Mouse (Mus musculus) urinary bladder, adult 2 months (tissue): ENCODE data around the gene Kcnk12. TPM values are rescaled to one million over a fixed set of nuclear protein-coding genes. Genes with fewer than 3 reads are reported as not detected.
A peak's percentile ranks its signal among the peaks of the same experiment; 100 is the strongest.

Experiments used
- DNase-seq: peaks from one replicate; pipeline ENCODE4 v3.0.0; 2022; ENCODE audit warnings: low spot score
- polyA plus RNA-seq: library from polyadenylated mRNA; depleted of rRNA; stranded (reverse); fragments of >200 nt; gene quantifications from 2 replicates; pipeline ENCODE4 v1.2.3, GENCODE M21; 2012

Gene Kcnk12
- polyA plus RNA-seq, 1 experiment = not detected

DNA sequence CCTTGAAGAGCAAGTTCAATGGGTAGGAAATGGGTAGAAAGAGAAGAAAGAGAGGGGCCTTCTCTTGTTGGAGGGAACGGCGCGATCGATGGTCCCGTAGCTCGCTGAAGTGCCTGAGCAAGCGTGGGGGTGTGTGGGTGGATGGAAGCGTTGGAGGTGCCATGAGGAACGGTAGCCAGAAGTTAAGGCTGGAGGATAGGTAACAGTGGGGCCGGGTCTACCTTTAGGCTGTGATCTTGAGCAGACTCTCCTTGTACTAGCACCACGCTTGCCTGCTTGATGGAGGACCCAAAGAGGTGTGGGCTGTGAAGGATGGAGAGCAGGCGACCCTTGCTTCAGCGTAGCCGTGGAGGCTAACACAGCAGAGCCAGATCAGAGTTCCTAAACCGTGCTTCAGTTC lies 12.1 kb downstream of the Kcnk12 start:
- DNase-seq = peak; percentile 11

- peak; percentile 2 for DNase-seq
Measured at GRCm38 (mm10) chr17:87784911-87785310, 12.9 kb downstream of the Kcnk12 start.

DNA sequence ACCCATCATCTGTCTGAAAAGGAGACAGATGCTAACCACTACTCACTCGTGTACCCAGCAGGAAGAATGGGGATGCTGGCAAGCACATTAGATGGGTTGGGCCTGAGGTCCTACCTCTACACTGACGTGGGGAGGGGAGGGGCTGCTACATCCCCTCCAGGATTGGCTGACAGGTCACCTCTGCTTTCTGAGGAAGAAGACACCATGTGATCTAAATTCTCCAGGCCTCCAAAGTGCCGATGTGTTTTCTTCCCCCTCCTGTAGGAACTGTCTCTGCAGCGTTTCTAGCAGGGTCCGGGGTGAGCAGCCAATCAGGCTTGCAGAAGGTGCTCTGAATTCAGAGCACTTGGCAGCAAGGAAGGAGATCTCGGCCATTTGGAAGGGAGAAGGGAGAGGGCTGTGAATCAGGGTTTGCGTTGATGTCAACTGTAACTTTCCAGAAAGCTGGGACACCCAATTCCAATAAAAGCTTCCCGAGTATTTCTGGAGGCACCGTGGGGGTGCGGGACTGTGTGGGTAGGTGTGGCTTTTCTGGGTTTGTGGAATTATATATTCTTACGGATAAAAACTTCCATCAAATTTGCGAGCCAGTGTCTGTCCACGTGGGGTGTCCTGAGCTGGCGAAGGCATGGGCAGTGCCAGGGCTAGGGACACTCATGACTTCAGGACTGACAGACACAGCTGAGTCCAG lies 13.5 kb downstream of the Kcnk12 start:
- peak; percentile 9 for DNase-seq

- DNase-seq = no peak
Measured at GRCm38 (mm10) chr17:87781244-87781643, 16.6 kb downstream of the Kcnk12 start.

GRCm38 (mm10) chr17:87780164-87780563 lies 17.6 kb downstream of the Kcnk12 start:
- DNase-seq = no peak

- no peak for DNase-seq
Measured at GRCm38 (mm10) chr17:87774982-87775381, 22.8 kb downstream of the Kcnk12 start.

- no peak for DNase-seq
Measured at GRCm38 (mm10) chr17:87773175-87773574, 24.6 kb downstream of the Kcnk12 start.

DNA sequence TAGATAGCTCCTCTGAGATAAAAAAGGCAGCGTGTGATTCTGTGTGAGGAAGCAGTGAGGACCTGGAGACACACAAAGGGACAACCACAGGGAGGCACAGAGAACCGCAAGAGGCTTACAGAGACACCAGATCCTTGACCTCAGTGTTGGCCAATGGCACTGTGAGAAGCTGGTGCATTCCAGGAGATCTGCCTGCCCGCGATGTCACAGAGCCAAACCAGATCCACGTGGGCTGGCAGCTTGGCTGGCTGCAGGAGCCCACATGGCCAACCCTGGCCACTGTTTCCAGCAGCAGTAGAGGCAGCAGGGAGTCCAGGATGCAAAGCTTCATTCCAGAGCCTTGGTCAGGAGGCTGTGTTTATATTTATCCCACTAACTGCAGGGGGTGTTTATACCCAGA lies 27.0 kb downstream of the Kcnk12 start:
- no peak for DNase-seq

DNA sequence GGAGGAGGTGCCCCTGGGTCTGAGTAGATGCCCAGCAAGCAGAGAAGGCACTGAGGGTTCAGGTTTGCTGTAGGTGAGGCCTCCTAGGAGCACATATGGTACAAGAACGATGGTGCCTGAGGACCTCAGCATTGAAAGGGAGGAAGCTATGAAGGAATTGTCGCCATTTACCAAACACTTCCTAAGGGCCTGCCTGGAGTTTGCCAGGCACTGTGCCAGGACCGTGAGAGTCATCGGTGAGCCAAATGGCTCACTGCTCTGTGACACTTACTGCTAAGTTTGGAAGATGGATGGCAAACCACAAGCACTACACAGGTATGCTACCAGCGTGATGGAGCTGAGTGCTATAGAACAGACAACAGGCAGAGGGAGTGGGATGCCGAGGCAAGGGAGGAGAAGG lies 30.9 kb downstream of the Kcnk12 start:
- no peak for DNase-seq

DNA sequence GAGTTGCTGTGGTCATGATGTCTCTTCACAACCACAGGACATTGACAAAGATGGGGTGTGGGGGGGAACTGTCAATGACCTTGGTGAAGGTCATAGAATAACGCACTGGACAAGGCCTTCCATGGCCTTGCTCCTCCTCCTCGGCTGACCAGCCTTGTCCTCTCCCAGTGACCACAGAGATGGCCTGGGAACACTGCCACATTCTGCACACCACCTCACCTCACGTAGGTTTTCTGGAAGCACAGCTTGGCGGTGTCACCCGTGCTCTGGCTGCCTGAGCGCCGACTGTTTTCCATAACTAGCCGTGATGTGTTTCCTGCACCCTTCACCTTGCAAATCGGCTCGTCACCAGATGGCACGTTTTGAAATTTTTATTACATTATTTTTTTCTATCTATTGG lies 32.8 kb downstream of the Kcnk12 start:
- no peak for DNase-seq

DNA sequence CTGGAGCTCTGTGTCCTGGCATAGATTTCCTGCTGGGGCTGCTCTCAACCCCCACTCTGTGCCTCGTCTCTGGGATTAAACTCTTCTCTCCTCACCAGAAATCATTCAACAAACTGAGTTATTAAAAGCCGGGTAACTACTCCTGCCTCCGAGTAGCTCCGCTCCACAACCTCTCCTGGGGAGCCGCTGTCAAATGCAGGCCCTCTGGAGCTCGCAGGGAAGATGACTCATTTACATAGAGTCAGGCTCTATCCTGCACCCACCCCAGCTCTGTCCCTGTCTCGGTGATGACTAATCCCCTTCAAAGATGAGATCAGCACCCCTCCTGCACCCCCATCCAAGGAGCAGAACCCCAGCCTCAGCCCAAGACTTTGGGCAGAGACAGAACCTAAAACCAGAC lies 34.6 kb downstream of the Kcnk12 start:
- DNase-seq = no peak

DNA sequence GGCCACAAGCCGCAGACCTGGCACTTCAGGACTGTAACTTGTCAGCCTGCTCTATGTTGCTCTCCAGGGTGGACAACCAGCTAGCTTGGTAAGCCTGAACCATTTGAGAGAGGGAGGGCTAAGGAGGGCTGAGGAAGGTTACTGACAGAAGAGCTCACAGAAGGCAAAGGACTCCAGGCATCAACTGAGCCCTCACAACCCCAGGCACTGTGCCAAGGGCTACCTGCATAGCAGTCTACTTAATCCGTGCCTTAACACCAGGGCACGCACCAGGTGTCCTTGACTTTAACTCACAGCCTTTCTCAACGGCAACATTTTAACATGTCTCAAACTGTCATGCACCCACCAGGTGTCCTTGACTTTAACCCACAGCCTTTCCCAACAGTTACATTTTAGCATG lies 37.5 kb downstream of the Kcnk12 start:
- DNase-seq = no peak

GRCm38 (mm10) chr17:87745926-87746888 lies 51.6 kb downstream of the Kcnk12 start:
- DNase-seq = no peak

DNA sequence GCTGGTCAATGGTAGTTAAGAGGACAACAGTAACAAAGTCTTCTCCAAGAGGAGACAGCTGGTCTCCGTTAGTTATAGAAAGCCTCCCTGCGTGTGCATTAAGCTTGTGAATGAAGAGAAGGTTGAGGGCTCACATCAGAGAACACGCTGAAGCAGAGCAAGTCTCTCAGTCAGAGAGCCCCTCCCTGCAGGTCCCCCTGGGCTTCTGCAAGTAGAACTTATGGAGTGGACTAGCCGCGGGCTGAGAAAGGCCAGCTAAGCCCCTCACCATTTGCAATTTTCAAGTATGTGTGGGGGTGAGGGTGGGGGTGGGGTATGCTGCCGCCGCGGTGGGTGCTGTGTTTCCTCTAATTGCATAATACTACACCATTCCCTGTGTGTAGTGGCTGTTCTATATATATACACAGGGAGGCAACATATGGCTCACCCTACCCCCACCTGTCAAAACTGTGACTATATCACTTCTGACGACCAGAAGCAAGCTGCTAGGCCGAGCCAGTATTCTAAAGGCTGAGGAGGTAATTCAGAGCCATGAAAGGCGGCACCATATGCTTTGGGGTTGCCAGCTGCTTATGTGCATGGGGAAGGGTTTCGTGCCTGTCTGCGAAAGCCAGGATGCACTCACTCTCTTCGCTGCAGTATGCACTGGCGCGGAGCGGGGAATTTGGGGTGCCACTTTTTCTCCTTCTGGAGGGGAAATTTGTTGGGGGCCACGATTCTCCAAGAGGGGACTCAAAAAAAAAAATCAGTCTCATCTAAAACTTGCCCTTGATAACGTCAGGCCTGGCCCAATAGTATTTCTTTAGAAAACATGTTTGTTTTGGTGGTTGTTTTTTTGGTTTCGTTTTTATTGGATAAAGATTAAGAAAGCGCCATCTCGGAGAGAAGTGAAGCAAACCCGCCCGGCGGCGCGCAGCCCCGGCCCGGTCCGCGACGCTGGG lies 52.5 kb downstream of the Kcnk12 start:
- DNase-seq = no peak

DNA sequence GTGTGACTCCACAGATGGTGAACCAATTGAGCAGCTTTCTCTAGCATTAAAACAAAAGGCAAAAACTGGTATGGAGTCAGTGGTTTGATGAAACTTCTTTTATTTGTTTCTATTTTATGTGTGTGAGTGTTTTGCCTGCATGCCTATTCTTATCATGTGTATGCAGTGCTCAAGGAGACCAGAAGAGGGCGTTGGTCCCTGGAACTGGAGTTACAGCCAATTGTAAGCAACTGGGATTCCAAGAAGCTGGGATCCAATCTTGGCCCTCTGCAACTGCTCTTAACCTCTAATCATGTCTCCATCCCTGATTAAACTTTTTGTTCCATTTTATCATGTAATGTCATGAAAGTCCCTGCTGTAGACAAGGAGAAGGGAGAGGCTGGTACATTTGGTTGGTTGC lies 58.0 kb downstream of the Kcnk12 start:
- DNase-seq = no peak

DNA sequence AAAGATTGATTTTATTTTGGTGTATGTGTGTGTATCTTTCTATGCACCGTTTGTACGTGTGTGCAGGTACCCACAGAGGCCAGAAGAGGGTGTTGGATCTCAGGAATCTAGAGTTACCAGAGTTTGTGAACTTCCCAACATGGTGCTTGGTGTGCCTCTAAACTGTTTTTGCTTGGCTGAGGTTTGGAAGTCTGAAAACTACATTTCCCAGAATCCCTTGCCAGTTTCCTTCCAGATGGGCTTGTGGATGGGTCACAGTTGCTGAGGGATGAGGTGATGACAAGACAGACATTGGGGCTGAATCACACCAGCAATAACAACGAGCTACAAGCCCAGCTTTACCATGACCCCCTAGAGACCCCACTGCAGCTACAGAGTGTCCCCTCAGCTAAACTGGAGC lies 60.6 kb downstream of the Kcnk12 start:
- DNase-seq = no peak

GRCm38 (mm10) chr17:87734471-87734870 lies 63.3 kb downstream of the Kcnk12 start:
- DNase-seq = no peak

DNA sequence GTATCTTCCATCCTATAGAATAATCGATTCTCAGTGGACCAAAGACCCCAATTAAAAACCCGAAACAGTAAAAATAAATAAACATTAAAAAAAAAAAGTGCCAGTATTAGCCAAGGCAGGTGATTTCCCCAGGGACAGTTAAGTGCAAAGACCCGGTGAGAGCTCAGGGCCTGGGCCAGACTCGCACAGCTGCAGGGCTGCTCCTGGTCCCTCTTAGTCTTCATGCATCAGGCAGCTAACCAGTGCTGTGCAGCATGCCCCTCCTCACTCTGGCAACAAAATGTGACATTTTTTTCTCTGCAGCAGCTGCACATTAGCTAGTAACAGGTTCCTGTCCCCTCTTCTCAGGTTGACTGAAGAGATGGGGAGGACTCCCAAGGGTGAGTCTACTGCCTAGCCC lies 65.8 kb downstream of the Kcnk12 start:
- no peak for DNase-seq

DNA sequence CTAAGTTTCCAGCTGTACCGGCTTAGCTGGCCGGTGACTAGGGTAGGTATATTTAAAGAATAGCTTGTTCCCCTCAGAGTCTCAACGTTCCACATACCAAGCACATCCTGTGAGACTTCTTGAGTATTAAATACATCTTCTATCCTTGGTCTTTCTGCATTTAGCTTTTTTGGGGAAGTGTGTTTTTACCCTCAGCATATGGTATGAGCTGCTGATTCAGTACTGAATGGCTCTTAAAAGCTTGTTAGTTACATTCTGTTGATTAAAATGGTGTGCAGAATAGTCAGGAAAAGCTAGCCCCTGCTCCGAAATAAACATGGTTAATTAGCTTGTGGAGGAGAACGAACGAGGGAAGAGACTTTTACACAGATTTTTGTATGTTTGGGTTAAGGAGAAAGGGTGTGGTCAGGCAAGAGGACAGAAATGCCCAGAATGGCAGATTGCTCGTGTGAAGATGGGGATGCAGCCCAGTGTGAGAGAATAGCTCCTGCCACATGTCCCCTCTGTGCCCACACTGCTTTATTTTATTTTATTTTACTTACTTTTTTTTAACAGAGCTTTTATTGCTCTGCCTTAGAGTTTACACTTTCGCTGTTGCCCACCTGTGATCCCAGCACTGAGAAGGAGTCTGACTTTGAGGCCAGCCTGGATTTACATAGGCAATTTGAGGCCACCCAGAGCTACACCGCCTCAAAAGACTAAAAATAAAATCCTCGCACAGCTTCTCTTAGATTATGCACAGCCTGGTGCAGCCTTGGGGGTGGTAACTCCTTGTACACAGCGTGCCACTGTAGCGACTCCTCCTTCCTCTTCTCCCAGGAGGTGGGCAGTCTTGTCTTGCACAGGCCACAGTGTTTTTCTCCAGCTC lies 71.1 kb downstream of the Kcnk12 start:
- DNase-seq = no peak

- no peak for DNase-seq
Measured at GRCm38 (mm10) chr17:87724727-87725126, 73.1 kb downstream of the Kcnk12 start.

DNA sequence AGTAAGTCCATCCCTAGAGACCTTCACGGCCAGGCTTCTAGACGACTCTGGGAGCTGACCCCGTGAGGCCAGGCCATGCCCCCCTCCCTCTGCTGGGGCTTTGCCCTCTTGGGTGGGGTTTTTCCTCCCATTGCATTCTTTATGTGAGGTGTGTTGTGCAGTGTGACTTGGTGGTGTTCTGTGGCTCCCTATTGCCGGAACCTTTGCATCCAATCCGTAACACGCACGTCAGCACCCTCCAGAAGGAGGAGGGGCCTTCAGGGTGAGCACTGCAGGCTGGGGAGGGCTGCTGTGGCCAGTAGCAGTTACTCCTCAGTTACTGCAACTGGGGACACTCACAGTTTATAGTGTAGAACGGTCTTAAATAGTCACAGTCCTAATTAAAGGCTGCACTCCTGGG lies 97.7 kb downstream of the Kcnk12 start:
- DNase-seq = no peak
